Mouse (Mus musculus) C2C12 (cell line): ENCODE data around the gene Wiz. TPM values are rescaled to one million over a fixed set of nuclear protein-coding genes. Genes with fewer than 3 reads are reported as not detected.
A peak's percentile ranks its signal among the peaks of the same experiment; 100 is the strongest.

ENCODE experiments used
- H3K27me3 ChIP-seq: one replicate; pipeline ENCODE4 v1.6.1; 2011; ENCODE audit not compliant: control insufficient read depth, insufficient read depth, insufficient read length
- H3K36me3 ChIP-seq: one replicate; pipeline ENCODE4 v1.6.1; 2011; ENCODE audit not compliant: control insufficient read depth, insufficient read depth
- H3K4me3 ChIP-seq: one replicate; pipeline ENCODE4 v1.5.1; 2011; ENCODE audit warnings: mild to moderate bottlenecking, control low read depth; ENCODE audit not compliant: poor library complexity, insufficient read depth, severe bottlenecking
- H3K79me2 ChIP-seq: one replicate; pipeline ENCODE4 v1.6.1; 2011; ENCODE audit not compliant: control insufficient read depth, insufficient read depth
- H3K79me3 ChIP-seq: one replicate; pipeline ENCODE4 v1.6.1; 2011; ENCODE audit warnings: low read depth, control low read depth
- H3ac ChIP-seq: one replicate; pipeline ENCODE3; 2011; ENCODE audit warnings: low read depth; ENCODE audit not compliant: control insufficient read depth, insufficient read length
- CEBPB ChIP-seq: IDR thresholded peaks from one replicate; pipeline ENCODE4 v1.6.1; 2011; ENCODE audit warnings: low read depth, mild to moderate bottlenecking, control low read depth, moderate library complexity
- CTCF ChIP-seq: IDR thresholded peaks from one replicate; pipeline ENCODE4 v1.5.1; 2011; ENCODE audit not compliant: control insufficient read depth, insufficient read depth, insufficient read length
- FOSL1 ChIP-seq: IDR thresholded peaks from one replicate; pipeline ENCODE4 v1.8.0; 2011; ENCODE audit warnings: mild to moderate bottlenecking, low read length; ENCODE audit not compliant: poor library complexity, insufficient read depth, severe bottlenecking
- MAX ChIP-seq: IDR thresholded peaks from one replicate; pipeline ENCODE4 v1.6.1; 2011; ENCODE audit warnings: mild to moderate bottlenecking, control low read depth
- MYOD1 ChIP-seq: IDR thresholded peaks from one replicate; pipeline ENCODE4 v1.6.1; 2011; ENCODE audit warnings: low read depth; ENCODE audit not compliant: control insufficient read depth, insufficient read length
- MYOG ChIP-seq: IDR thresholded peaks from one replicate; pipeline ENCODE4 v1.6.1; 2011; ENCODE audit not compliant: control insufficient read depth, insufficient read length; ENCODE audit errors: extremely low read depth
- USF1 ChIP-seq: IDR thresholded peaks from one replicate; pipeline ENCODE4 v1.6.1; 2011; ENCODE audit warnings: low read depth, mild to moderate bottlenecking, control low read depth, moderate library complexity
- polyA plus RNA-seq: library from polyadenylated mRNA; unstranded; fragments of >200 nt; fragmentation: generic; extraction: Trizol; gene quantifications from one replicate; pipeline ENCODE4 v1.2.1, GENCODE M21; 2012; ENCODE audit warnings: missing spikeins

The Wiz gene
- polyA plus RNA-seq, 1 experiment = 23.0 TPM

- peaks cover 5% of the 10 kb centered on the region for H3K79me3 ChIP-seq
- peaks cover 16% of the 10 kb centered on the region for H3K79me2 ChIP-seq
- H3K36me3 ChIP-seq = peaks cover 51% of the 10 kb centered on the region
- H3K4me3 ChIP-seq = no peak overlapping the region
- no peaks in the 10 kb centered on the region for H3K27me3 ChIP-seq
- TF ChIP-seq FOSL1 = no peak
- H3ac ChIP-seq = no peak overlapping the region
Observed at GRCm38 (mm10) chr17:32353696-32354095, 35.5 kb downstream of the Wiz start.

- Histone ChIP-seq H3K79me3 (peaks cover 8% of the 10 kb centered on the region), H3ac (no peak overlapping the region), H3K36me3 (peaks cover 32% of the 10 kb centered on the region), H3K79me2 (peaks cover 34% of the 10 kb centered on the region), H3K27me3 (no peaks in the 10 kb centered on the region), H3K4me3 (no peak overlapping the region)
- TF ChIP-seq CEBPB = no peak
- TF ChIP-seq FOSL1 = no peak
- TF ChIP-seq MYOG = no peak
- no peak for TF ChIP-seq MYOD1
- TF ChIP-seq USF1 = no peak
- TF ChIP-seq MAX = no peak
- no peak for TF ChIP-seq CTCF
Observed at GRCm38 (mm10) chr17:32351726-32352125, 37.5 kb downstream of the Wiz start.

- Histone ChIP-seq H3ac (no peak overlapping the region), H3K79me3 (peaks cover 8% of the 10 kb centered on the region), H3K27me3 (no peaks in the 10 kb centered on the region), H3K36me3 (peaks cover 27% of the 10 kb centered on the region), H3K4me3 (no peak overlapping the region), H3K79me2 (peaks cover 34% of the 10 kb centered on the region)
- no peak for TF ChIP-seq USF1
- TF ChIP-seq MYOG = no peak
- TF ChIP-seq CEBPB = no peak
- no peak for TF ChIP-seq MYOD1
- TF ChIP-seq CTCF = no peak
Observed at GRCm38 (mm10) chr17:32351269-32351668, 38.0 kb downstream of the Wiz start.

GRCm38 (mm10) chr17:32350382-32350983, 38.8 kb downstream of the Wiz start, which contains the start of gene Akap8l:
Gene Akap8l (minus strand): TSS chr17:32350607.
- Histone ChIP-seq H3K27me3 (no peaks in the 10 kb centered on the region), H3K36me3 (peaks cover 19% of the 10 kb centered on the region), H3K79me3 (peaks cover 8% of the 10 kb centered on the region), H3K4me3 (peak within 1 kb of the TSS; percentile 75), H3ac (peak within 1 kb of the TSS; percentile 51), H3K79me2 (peaks cover 34% of the 10 kb centered on the region)
- TF ChIP-seq MAX = no peak

DNA sequence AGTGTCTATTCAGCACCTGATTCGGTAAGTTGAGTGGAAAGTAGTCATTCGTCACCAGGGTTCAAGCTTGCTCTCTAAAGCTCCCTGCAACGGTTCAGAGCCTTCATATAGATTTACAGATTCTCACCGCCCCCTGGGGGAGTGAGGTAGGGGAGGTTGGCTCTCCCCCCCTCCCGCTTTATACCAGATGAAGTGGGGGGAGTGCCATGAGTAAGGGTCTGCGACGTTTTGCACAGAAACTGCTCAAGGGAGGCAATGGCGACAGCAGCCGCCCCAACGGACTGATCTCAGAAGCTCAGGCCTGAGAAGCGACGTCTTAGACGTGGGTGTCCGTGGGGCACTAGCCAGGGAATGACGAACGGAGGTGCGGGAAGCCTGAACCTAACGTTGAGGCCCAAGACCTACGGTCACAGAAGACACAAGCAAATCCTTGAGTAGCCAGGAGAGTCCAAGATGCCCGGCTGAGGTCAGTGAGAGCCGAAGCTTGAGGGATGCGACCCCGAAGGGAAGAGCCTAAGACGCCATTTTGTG, 39.3 kb downstream of the Wiz start:
- H3K36me3 ChIP-seq = peaks cover 14% of the 10 kb centered on the region
- peaks cover 8% of the 10 kb centered on the region for H3K79me3 ChIP-seq
- no peaks in the 10 kb centered on the region for H3K27me3 ChIP-seq
- peak overlapping the region; percentile 33 for H3ac ChIP-seq
- no peak for TF ChIP-seq MAX
- TF ChIP-seq FOSL1 = no peak
- no peak for TF ChIP-seq CTCF
- H3K4me3 ChIP-seq = peak overlapping the region; percentile 75
- H3K79me2 ChIP-seq = peaks cover 34% of the 10 kb centered on the region

DNA sequence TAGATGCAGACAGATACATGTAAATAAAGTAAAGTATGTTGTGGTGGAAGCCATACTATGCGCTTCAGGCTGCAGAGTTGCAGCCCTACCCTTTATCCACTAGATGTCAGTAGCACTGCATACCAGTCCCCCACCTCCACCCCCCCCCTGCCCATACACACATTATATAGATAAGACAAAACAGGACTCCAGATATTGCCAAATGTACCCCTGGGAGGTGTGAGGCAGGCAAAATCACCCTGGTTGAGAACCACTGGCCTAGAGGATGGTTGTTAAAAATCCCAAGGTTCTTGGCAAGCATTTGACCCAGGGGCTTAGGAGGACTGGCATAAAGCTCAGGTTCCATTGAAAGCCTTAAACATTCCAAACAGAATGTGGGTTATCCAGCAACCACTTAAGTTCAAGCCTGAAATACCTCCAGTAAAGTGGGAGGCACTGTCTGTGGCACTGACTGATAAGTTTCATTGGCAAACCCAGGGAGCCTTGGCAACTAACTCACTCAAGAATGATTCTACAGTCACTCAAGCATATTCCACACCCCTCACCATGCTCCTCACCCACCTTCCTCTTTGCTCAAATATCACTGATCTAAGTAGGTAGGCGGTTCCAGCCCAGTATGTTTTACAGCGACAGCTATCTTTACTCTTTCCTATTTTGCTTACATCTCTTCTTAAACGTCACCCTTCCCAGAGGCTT, 40.1 kb downstream of the Wiz start:
- no peaks in the 10 kb centered on the region for H3K27me3 ChIP-seq
- TF ChIP-seq MYOG = no peak
- TF ChIP-seq CEBPB = no peak
- peak; percentile 73 for TF ChIP-seq CTCF
- H3K79me2 ChIP-seq = peaks cover 34% of the 10 kb centered on the region
- peaks cover 8% of the 10 kb centered on the region for H3K79me3 ChIP-seq
- peaks cover 11% of the 10 kb centered on the region for H3K36me3 ChIP-seq
- peak overlapping the region; percentile 75 for H3K4me3 ChIP-seq
- no peak overlapping the region for H3ac ChIP-seq
